Mouse (Mus musculus) intestine, embryonic 16.5 days (tissue): ENCODE data around the gene Ilkap. TPM values are rescaled to one million over a fixed set of nuclear protein-coding genes. Genes with fewer than 3 reads are reported as not detected.

Experiments
- polyA plus RNA-seq: library from polyadenylated mRNA; unstranded; fragments of >200 nt; fragmentation: Nextera tagmentation; extraction: Ambion mirVana; gene quantifications from 2 replicates; pipeline ENCODE4 v1.2.1, GENCODE M21; 2015

Gene Ilkap
- polyA plus RNA-seq, 1 experiment from 2014 or later, result 112 TPM

Other genes with a start within 250 kb of the Ilkap start
- gene Ramp1, start 219.0 kb downstream of the Ilkap start, polyA plus RNA-seq, result 11.4 and 11.9 TPM in 2 replicates
- 58.5 and 68.8 TPM in 2 replicates for gene Ube2f, start 148.5 kb downstream of the Ilkap start, polyA plus RNA-seq
- gene Scly, start 100.5 kb downstream of the Ilkap start, polyA plus RNA-seq, result 27.4 and 28.6 TPM in 2 replicates
- 0.07 and 0.09 TPM in 2 replicates for gene Espnl, start 76.7 kb downstream of the Ilkap start, polyA plus RNA-seq
- 0.37 and 0.38 TPM in 2 replicates for gene Klhl30, start 47.8 kb downstream of the Ilkap start, polyA plus RNA-seq
- 7.1 and 9.0 TPM in 2 replicates for gene Erfe, start 32.4 kb downstream of the Ilkap start, polyA plus RNA-seq
- gene Hes6, start 15.2 kb upstream of the Ilkap start, polyA plus RNA-seq, result 98.7 and 105 TPM in 2 replicates
- 8.9 and 11.7 TPM in 2 replicates for gene Per2, start 60.5 kb upstream of the Ilkap start, polyA plus RNA-seq
- 6.2 and 6.7 TPM in 2 replicates for gene Traf3ip1, start 95.8 kb upstream of the Ilkap start, polyA plus RNA-seq
- 3.1 and 3.4 TPM in 2 replicates for gene Asb1, start 141.7 kb upstream of the Ilkap start, polyA plus RNA-seq